In the genomic region with DNA sequence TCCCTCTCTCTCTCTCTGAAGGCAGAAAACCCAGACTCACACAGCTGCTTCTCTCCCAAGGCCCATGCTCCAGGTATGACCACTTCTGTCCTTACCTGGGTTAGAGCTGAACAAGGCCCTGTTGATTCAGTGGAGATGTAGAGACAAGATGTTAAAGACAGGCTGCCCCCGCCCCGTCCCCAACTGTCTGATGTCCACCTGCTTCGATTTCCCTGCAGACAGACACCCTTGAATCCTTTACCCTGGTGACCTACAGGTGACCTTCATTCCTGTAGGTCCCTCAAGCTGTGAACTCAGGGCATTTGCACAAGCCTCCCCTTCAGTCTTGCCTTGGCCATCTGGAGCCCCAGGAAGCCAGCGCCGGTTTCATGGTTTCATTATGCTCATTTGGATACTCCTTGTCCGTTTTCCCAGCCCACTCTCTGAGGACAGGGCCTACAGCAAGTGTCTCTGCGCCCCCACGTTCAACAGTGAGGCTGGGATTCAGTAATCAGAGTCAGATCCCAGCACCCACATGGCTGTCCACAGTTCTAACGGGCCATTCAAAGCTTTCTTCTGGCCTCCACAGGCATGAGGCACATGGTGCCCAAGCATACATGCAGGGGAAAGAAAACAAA, we compare ENCODE assay signal across 9 mouse cellular contexts. TPM values are rescaled to one million over a fixed set of nuclear protein-coding genes. Genes with fewer than 3 reads are reported as not detected.
DNase-seq lines count a peak whose midpoint lies in the region; ATAC-seq and TF ChIP-seq lines count a peak whose summit lies in the region.
"Had no signal": no experiment of that assay in that cellular context is flagged by ENCODE, and none has a peak within 500 bp of the region (broad histone marks: within the 10 kb centered on the region; RNA-seq: fewer than 3 reads in every experiment).

No protein-coding gene starts in this region.

- H3K79me2 ChIP-seq in heart, adult 2 months (replicated peaks; ENCODE audit: control insufficient read depth, insufficient read depth, low read length), result no peaks in the 10 kb centered on the region

- H3K4me1 ChIP-seq in heart, embryonic 11.5 days (ENCODE audit: control insufficient read depth, insufficient read depth, low read length), result peaks cover 40% of the 10 kb centered on the region
- H3K4me1 ChIP-seq in heart, adult 2 months (ENCODE audit: control insufficient read depth, insufficient read depth, low read length), result peaks cover 6% of the 10 kb centered on the region
- H3K4me1 ChIP-seq in lung, embryonic 16.5 days (replicated peaks; ENCODE audit: control insufficient read depth, insufficient read depth, low read length), result peaks cover 49% of the 10 kb centered on the region
- H3K4me1 ChIP-seq in hindbrain, embryonic 16.5 days (ENCODE audit: control insufficient read depth, insufficient read depth, low read depth, low read length), result peaks cover 18% of the 10 kb centered on the region
- H3K4me1 ChIP-seq in stomach, embryonic 14.5 days (ENCODE audit: control insufficient read depth, insufficient read depth, low read length), result peaks cover 30% of the 10 kb centered on the region
- H3K4me1 ChIP-seq in midbrain, postnatal 0 days (ENCODE audit: insufficient read depth, low read length), result no peaks in the 10 kb centered on the region

- 81% methylated on average over 9 of the region's 9 CpGs for WGBS in heart, embryonic 11.5 days (ENCODE audit: insufficient replicate concordance)
- WGBS in heart, adult 2 months, result 76% methylated on average over 9 of the region's 9 CpGs
- 74% methylated on average over 9 of the region's 9 CpGs for WGBS in lung, embryonic 16.5 days
- 65% methylated on average over 9 of the region's 9 CpGs for WGBS in hindbrain, embryonic 16.5 days
- 76% methylated on average over 9 of the region's 9 CpGs for WGBS in stomach, embryonic 14.5 days
- 78% methylated on average over 9 of the region's 9 CpGs for WGBS in midbrain, postnatal 0 days

- H3K36me3 ChIP-seq in heart, embryonic 11.5 days (ENCODE audit: control insufficient read depth, insufficient read depth, low read length), result no peaks in the 10 kb centered on the region
- no peaks in the 10 kb centered on the region for H3K36me3 ChIP-seq in heart, adult 2 months (ENCODE audit: control insufficient read depth, insufficient read depth, low read length)
- no peaks in the 10 kb centered on the region for H3K36me3 ChIP-seq in lung, embryonic 16.5 days (ENCODE audit: control insufficient read depth, insufficient read depth, low read length)
- H3K36me3 ChIP-seq in hindbrain, embryonic 16.5 days (ENCODE audit: control insufficient read depth, insufficient read depth, low read length), result peaks cover 2% of the 10 kb centered on the region; the same call in 1 of the 2 replicates
- no peaks in the 10 kb centered on the region for H3K36me3 ChIP-seq in stomach, embryonic 14.5 days (ENCODE audit: control insufficient read depth, insufficient read depth, low read length)
- peaks cover 8% of the 10 kb centered on the region for H3K36me3 ChIP-seq in midbrain, postnatal 0 days (ENCODE audit: insufficient read depth, low read length)

- no peaks in the 10 kb centered on the region for H3K27me3 ChIP-seq in heart, embryonic 11.5 days (ENCODE audit: control insufficient read depth, insufficient read depth, low read length)
- H3K27me3 ChIP-seq in heart, adult 2 months (ENCODE audit: control insufficient read depth, insufficient read depth, low read length), result no peaks in the 10 kb centered on the region
- no peaks in the 10 kb centered on the region for H3K27me3 ChIP-seq in lung, embryonic 16.5 days (ENCODE audit: control insufficient read depth, insufficient read depth, low read depth, low read length)
- H3K27me3 ChIP-seq in hindbrain, embryonic 16.5 days (replicated peaks; ENCODE audit: control insufficient read depth, insufficient read depth, low read length), result no peaks in the 10 kb centered on the region
- H3K27me3 ChIP-seq in stomach, embryonic 14.5 days (ENCODE audit: control insufficient read depth, insufficient read depth, low read length), result no peaks in the 10 kb centered on the region
- no peaks in the 10 kb centered on the region for H3K27me3 ChIP-seq in midbrain, postnatal 0 days (ENCODE audit: insufficient read depth, low read length)

- H3K4me2 ChIP-seq in heart, embryonic 11.5 days, result no peak overlapping the region
- H3K4me2 ChIP-seq in lung, embryonic 16.5 days (ENCODE audit: low read depth, low read length), result peak overlapping the region; percentile 21; the same call in 1 of the 2 replicates
- no peak overlapping the region for H3K4me2 ChIP-seq in hindbrain, embryonic 16.5 days (ENCODE audit: low read length)
- no peak overlapping the region for H3K4me2 ChIP-seq in stomach, embryonic 14.5 days (replicated peaks; ENCODE audit: low read depth, low read length)
- H3K4me2 ChIP-seq in midbrain, postnatal 0 days (ENCODE audit: low read depth, low read length, poor library complexity, severe bottlenecking), result no peak overlapping the region

- TF ChIP-seq POLR2A in heart, adult 2 months (IDR thresholded peaks at IDR 0.05; ENCODE audit: insufficient read depth, low read depth, low read length), result no peak

- no peak for TF ChIP-seq CTCF in heart, adult 2 months (IDR thresholded peaks at IDR 0.05)
- TF ChIP-seq CTCF in midbrain, postnatal 0 days (IDR thresholded peaks at IDR 0.05), result no peak

- H3K9me3 ChIP-seq in heart, embryonic 11.5 days (replicated peaks; ENCODE audit: control insufficient read depth, low read length), result no peaks in the 10 kb centered on the region
- H3K9me3 ChIP-seq in lung, embryonic 16.5 days (ENCODE audit: control insufficient read depth, low read length), result no peaks in the 10 kb centered on the region
- no peaks in the 10 kb centered on the region for H3K9me3 ChIP-seq in hindbrain, embryonic 16.5 days (ENCODE audit: control insufficient read depth, low read length)
- no peaks in the 10 kb centered on the region for H3K9me3 ChIP-seq in stomach, embryonic 14.5 days (ENCODE audit: control insufficient read depth, low read depth, low read length)
- no peaks in the 10 kb centered on the region for H3K9me3 ChIP-seq in midbrain, postnatal 0 days (ENCODE audit: low read length)

- intact Hi-C loops in heart, adult 2 months (cut with DNase I), result no loop called here

- no peak for TF ChIP-seq EP300 in heart, adult 2 months (IDR thresholded peaks at IDR 0.05; ENCODE audit: insufficient read depth, low read depth, low read length)

- ATAC-seq in heart, embryonic 11.5 days (replicated peaks; ENCODE audit: insufficient number of reproducible peaks, low FRiP score, low TSS enrichment), result no peak
- ATAC-seq in lung, embryonic 16.5 days (ENCODE audit: low read depth), result no peak
- ATAC-seq in hindbrain, embryonic 16.5 days, result 0 out of 2 replicates have a peak, but pooled peaks have one; percentile 15
- ATAC-seq in stomach, embryonic 14.5 days (ENCODE audit: insufficient number of reproducible peaks, insufficient read depth, low FRiP score, low read depth), result no peak
- ATAC-seq in midbrain, postnatal 0 days (ENCODE audit: low FRiP score), result no peak
- ATAC-seq in inflammation-experienced regulatory T-cells, adult 6 months, result no peak

- H3K4me3 ChIP-seq in heart, embryonic 11.5 days (ENCODE audit: low read depth, low read length), result no peak overlapping the region
- no peak overlapping the region for H3K4me3 ChIP-seq in heart, adult 2 months
- no peak overlapping the region for H3K4me3 ChIP-seq in lung, embryonic 16.5 days (ENCODE audit: low read length)
- no peak overlapping the region for H3K4me3 ChIP-seq in hindbrain, embryonic 16.5 days (ENCODE audit: low read length)
- no peak overlapping the region for H3K4me3 ChIP-seq in stomach, embryonic 14.5 days (ENCODE audit: low read depth, low read length)
- H3K4me3 ChIP-seq in midbrain, postnatal 0 days (ENCODE audit: low read depth, low read length), result no peak overlapping the region

- DNase-seq in heart, adult 2 months, result no peak
- DNase-seq in lung, postnatal 14 days, result no peak
- DNase-seq in midbrain, postnatal 0 days (ENCODE audit: low spot score), result no peak

- no peak overlapping the region for H3K9ac ChIP-seq in heart, embryonic 11.5 days (ENCODE audit: low read depth, low read length)
- no peak overlapping the region for H3K9ac ChIP-seq in heart, adult 2 months (ENCODE audit: low read depth, low read length)
- peak overlapping the region; percentile 60 for H3K9ac ChIP-seq in lung, embryonic 16.5 days (ENCODE audit: low read length)
- H3K9ac ChIP-seq in hindbrain, embryonic 16.5 days (ENCODE audit: low read depth, low read length), result no peak overlapping the region
- H3K9ac ChIP-seq in stomach, embryonic 14.5 days (replicated peaks; ENCODE audit: low read depth, low read length), result no peak overlapping the region
- H3K9ac ChIP-seq in midbrain, postnatal 0 days (replicated peaks; ENCODE audit: low read length, poor library complexity, severe bottlenecking), result no peak overlapping the region

- peak overlapping the region; percentile 51; the same call in 1 of the 2 replicates for H3K27ac ChIP-seq in heart, embryonic 11.5 days (ENCODE audit: low read depth, low read length)
- no peak overlapping the region; the same call in 1 of the 2 replicates for H3K27ac ChIP-seq in heart, adult 2 months
- peak overlapping the region; percentile 77 for H3K27ac ChIP-seq in lung, embryonic 16.5 days (ENCODE audit: low read length)
- H3K27ac ChIP-seq in hindbrain, embryonic 16.5 days (ENCODE audit: low read depth, low read length), result no peak overlapping the region
- peak overlapping the region; percentile 75 for H3K27ac ChIP-seq in stomach, embryonic 14.5 days (ENCODE audit: low read length)
- no peak overlapping the region for H3K27ac ChIP-seq in midbrain, postnatal 0 days (ENCODE audit: low read depth, low read length)

RNA-seq across cellular contexts. Expression of a gene that starts 13.6 kb away (rescaled TPM):
- polyA plus RNA-seq in heart, embryonic 11.5 days (2014; fragmentation: Nextera tagmentation; extraction: Ambion mirVana), result 5.8 and 6.4 TPM in 2 replicates
- total RNA-seq in heart, adult 2 months (2021), result 1 to 10 TPM; 1.8 to 2.4 TPM
- polyA plus RNA-seq in heart, adult 2 months (2012; rRNA removed), result 3.7 and 4.6 TPM in 2 replicates
- 9.6 and 10.1 TPM in 2 replicates for polyA plus RNA-seq in lung, embryonic 16.5 days (2015; fragmentation: Nextera tagmentation; extraction: Ambion mirVana)
- 27.3 and 31.4 TPM in 2 replicates for polyA plus RNA-seq in hindbrain, embryonic 16.5 days (2015; fragmentation: Nextera tagmentation; extraction: Ambion mirVana)
- polyA plus RNA-seq in stomach, embryonic 14.5 days (2014; fragmentation: Nextera tagmentation; extraction: Ambion mirVana), result 5.9 and 7.2 TPM in 2 replicates
- total RNA-seq in midbrain, postnatal 0 days (2014; rRNA removed), result 40.0 and 51.9 TPM in 2 replicates
- polyA plus RNA-seq in midbrain, postnatal 0 days (2015; fragmentation: Nextera tagmentation; extraction: Ambion mirVana), result 20.7 and 20.9 TPM in 2 replicates
- 1 to 10 TPM in 2 of 3 experiments, under 1 TPM in 1; 0.77 to 3.2 (median 2.4) TPM for polyA plus RNA-seq in inflammation-experienced regulatory T-cells, adult 6 months (2017; shearing (Covaris generic))

RNA-seq across cellular contexts. Expression of a gene that starts 19.2 kb away (rescaled TPM):
- polyA plus RNA-seq in heart, embryonic 11.5 days (2014; fragmentation: Nextera tagmentation; extraction: Ambion mirVana), result 0.37 and 0.47 TPM in 2 replicates
- under 1 TPM in 1 of 2 experiments, not detected in 1; 0.14 TPM for total RNA-seq in heart, adult 2 months (2021)
- polyA plus RNA-seq in heart, adult 2 months (2012; rRNA removed), result 0.06 TPM in 1 of 2 replicates, not detected in the other
- polyA plus RNA-seq in lung, embryonic 16.5 days (2015; fragmentation: Nextera tagmentation; extraction: Ambion mirVana), result 0.25 and 0.73 TPM in 2 replicates
- polyA plus RNA-seq in hindbrain, embryonic 16.5 days (2015; fragmentation: Nextera tagmentation; extraction: Ambion mirVana), result 0.34 and 0.37 TPM in 2 replicates
- polyA plus RNA-seq in stomach, embryonic 14.5 days (2014; fragmentation: Nextera tagmentation; extraction: Ambion mirVana), result 0.33 TPM in 1 of 2 replicates, not detected in the other
- 0.55 and 0.57 TPM in 2 replicates for total RNA-seq in midbrain, postnatal 0 days (2014; rRNA removed)
- 0.22 and 0.46 TPM in 2 replicates for polyA plus RNA-seq in midbrain, postnatal 0 days (2015; fragmentation: Nextera tagmentation; extraction: Ambion mirVana)
- not detected for polyA plus RNA-seq in inflammation-experienced regulatory T-cells, adult 6 months (2017; shearing (Covaris generic))

RNA-seq across cellular contexts. Expression of a gene that starts 34.8 kb away (rescaled TPM):
- 0.21 TPM in 1 of 2 replicates, not detected in the other for polyA plus RNA-seq in heart, embryonic 11.5 days (2014; fragmentation: Nextera tagmentation; extraction: Ambion mirVana)
- not detected for total RNA-seq in heart, adult 2 months (2021)
- 0.06 TPM in 1 of 2 replicates, not detected in the other for polyA plus RNA-seq in heart, adult 2 months (2012; rRNA removed)
- 0.13 and 0.36 TPM in 2 replicates for polyA plus RNA-seq in lung, embryonic 16.5 days (2015; fragmentation: Nextera tagmentation; extraction: Ambion mirVana)
- 0.55 and 0.78 TPM in 2 replicates for polyA plus RNA-seq in hindbrain, embryonic 16.5 days (2015; fragmentation: Nextera tagmentation; extraction: Ambion mirVana)
- 0.10 TPM in 1 of 2 replicates, not detected in the other for polyA plus RNA-seq in stomach, embryonic 14.5 days (2014; fragmentation: Nextera tagmentation; extraction: Ambion mirVana)
- 1.5 and 2.0 TPM in 2 replicates for total RNA-seq in midbrain, postnatal 0 days (2014; rRNA removed)
- polyA plus RNA-seq in midbrain, postnatal 0 days (2015; fragmentation: Nextera tagmentation; extraction: Ambion mirVana), result 1.3 TPM in 2 replicates
- under 1 TPM in 1 of 3 experiments, not detected in 2; 0.13 TPM for polyA plus RNA-seq in inflammation-experienced regulatory T-cells, adult 6 months (2017; shearing (Covaris generic))
- polyA plus RNA-seq: limb, embryonic 11.5 days had no signal

RNA-seq across cellular contexts. Expression of a gene that starts 45.2 kb away (rescaled TPM):
- polyA plus RNA-seq in heart, embryonic 11.5 days (2014; fragmentation: Nextera tagmentation; extraction: Ambion mirVana), result 8.4 and 11.9 TPM in 2 replicates
- total RNA-seq in heart, adult 2 months (2021), result 1 to 10 TPM; 4.5 to 5.9 TPM
- 7.1 and 10.8 TPM in 2 replicates for polyA plus RNA-seq in heart, adult 2 months (2012; rRNA removed)
- polyA plus RNA-seq in lung, embryonic 16.5 days (2015; fragmentation: Nextera tagmentation; extraction: Ambion mirVana), result 9.9 and 11.3 TPM in 2 replicates
- polyA plus RNA-seq in hindbrain, embryonic 16.5 days (2015; fragmentation: Nextera tagmentation; extraction: Ambion mirVana), result 13.9 and 22.8 TPM in 2 replicates
- 10.1 and 12.7 TPM in 2 replicates for polyA plus RNA-seq in stomach, embryonic 14.5 days (2014; fragmentation: Nextera tagmentation; extraction: Ambion mirVana)
- total RNA-seq in midbrain, postnatal 0 days (2014; rRNA removed), result 66.0 and 74.3 TPM in 2 replicates
- 11.1 and 14.6 TPM in 2 replicates for polyA plus RNA-seq in midbrain, postnatal 0 days (2015; fragmentation: Nextera tagmentation; extraction: Ambion mirVana)
- polyA plus RNA-seq in inflammation-experienced regulatory T-cells, adult 6 months (2017; shearing (Covaris generic)), result 1 to 10 TPM; 1.4 to 2.1 (median 1.7) TPM

Comparison
In these comparisons a context has a peak if more than half of its experiments do, and no peak if none do; other contexts are left out.
1. H3K27ac ChIP-seq: peak in heart, embryonic 11.5 days (single experiment), lung, embryonic 16.5 days (single experiment) and stomach, embryonic 14.5 days (single experiment); none in heart, adult 2 months (single experiment), hindbrain, embryonic 16.5 days (single experiment) and midbrain, postnatal 0 days (single experiment).